Mouse (Mus musculus) embryonic facial prominence, embryonic 11.5 days (tissue): ENCODE measurements around the gene Peg10. TPM values are rescaled to one million over a fixed set of nuclear protein-coding genes. Genes with fewer than 3 reads are reported as not detected.

Experiments
- ATAC-seq: fragments of 200-750 bp; cut with Nextera tagmentation; replicated peaks from 2 replicates; pipeline ENCODE4 v1.8.0; 2017; ENCODE audit warnings: low read depth; ENCODE audit not compliant: insufficient number of reproducible peaks, low FRiP score, low TSS enrichment
- DNase-seq: peaks from one replicate; pipeline ENCODE4 v3.0.0-alpha.2; 2015; ENCODE audit warnings: low spot score
- H3K27ac ChIP-seq: fragments of 300-500 bp; sonication (generic); replicated peaks from 2 replicates; pipeline ENCODE4 v1.5.1; 2014; ENCODE audit warnings: mild to moderate bottlenecking, low read depth, low read length, control low read depth
- H3K27me3 ChIP-seq: fragments of 300-500 bp; sonication (generic); 2 replicates; pipeline ENCODE4 v1.6.1; 2014; ENCODE audit warnings: mild to moderate bottlenecking, low read length, moderate library complexity, mixed read lengths; ENCODE audit not compliant: control insufficient read depth, insufficient read depth
- H3K36me3 ChIP-seq: fragments of 300-500 bp; sonication (generic); replicated peaks from 2 replicates; pipeline ENCODE4 v1.6.1; 2014; ENCODE audit warnings: low read depth, mild to moderate bottlenecking, low read length, moderate library complexity, mixed read lengths; ENCODE audit not compliant: control insufficient read depth, insufficient read depth
- H3K4me1 ChIP-seq: fragments of 300-500 bp; sonication (generic); 2 replicates; pipeline ENCODE4 v1.6.1; 2014; ENCODE audit warnings: low read length, mixed read lengths; ENCODE audit not compliant: control insufficient read depth, insufficient read depth
- H3K4me2 ChIP-seq: fragments of 300-500 bp; sonication (generic); 2 replicates; pipeline ENCODE4 v1.6.1; 2014; ENCODE audit warnings: low read depth, mild to moderate bottlenecking, control low read depth, low read length, moderate library complexity
- H3K4me3 ChIP-seq: fragments of 300-500 bp; sonication (generic); 2 replicates; pipeline ENCODE4 v1.5.1; 2014; ENCODE audit warnings: low read depth, low read length, control low read depth
- H3K9ac ChIP-seq: fragments of 300-500 bp; sonication (generic); replicated peaks from 2 replicates; pipeline ENCODE4 v1.6.1; 2014; ENCODE audit warnings: mild to moderate bottlenecking, control low read depth, low read length
- H3K9me3 ChIP-seq: fragments of 300-500 bp; sonication (generic); replicated peaks from 2 replicates; pipeline ENCODE4 v1.6.1; 2016; ENCODE audit warnings: mild to moderate bottlenecking, low read length, inconsistent platforms, mixed read lengths; ENCODE audit not compliant: control insufficient read depth
- WGBS: fragments of 180-500 bp; shearing (Covaris S2); extraction: QIAGEN DNeasy Blood & Tissue Kit; methylation state at CpG from one replicate; pipeline ENCODE4 v1.1.7; 2014; 5-methylcytosine and 5-hydroxymethylcytosine counted together
- polyA plus RNA-seq: library from polyadenylated mRNA; unstranded; fragments of >200 nt; fragmentation: Nextera tagmentation; extraction: Ambion mirVana; gene quantifications from 2 replicates; pipeline ENCODE4 v1.2.1, GENCODE M21; 2014

The Peg10 gene
- polyA plus RNA-seq, 1 experiment from 2014 or later, result 25.3 TPM

GRCm38 (mm10) chr6:4739522-4740355 is 7.4 kb upstream of the Peg10 start:
- Histone ChIP-seq H3K4me2 (no peak overlapping the region), H3K27me3 (no peaks in the 10 kb centered on the region), H3K36me3 (no peaks in the 10 kb centered on the region), H3K9me3 (no peaks in the 10 kb centered on the region), H3K9ac (no peak overlapping the region), H3K27ac (no peak overlapping the region), H3K4me1 (no peaks in the 10 kb centered on the region), H3K4me3 (no peak overlapping the region)
- ATAC-seq, result no peak
- DNase-seq, result peak; percentile 45
- 13% methylated on average over 13 of the region's 13 CpGs for WGBS

- DNase-seq, result peak; percentile 33
- Histone ChIP-seq H3K27ac (no peak overlapping the region), H3K4me1 (no peaks in the 10 kb centered on the region), H3K9me3 (no peaks in the 10 kb centered on the region), H3K4me3 (no peak overlapping the region), H3K27me3 (no peaks in the 10 kb centered on the region), H3K9ac (no peak overlapping the region), H3K36me3 (no peaks in the 10 kb centered on the region), H3K4me2 (no peak overlapping the region)
- WGBS, result 23% methylated on average over 6 of the region's 6 CpGs
- ATAC-seq, result no peak
Measured at GRCm38 (mm10) chr6:4740511-4740910, 6.6 kb upstream of the Peg10 start.

GRCm38 (mm10) chr6:4746036-4746695 is 940 bp upstream of the Peg10 start:
- Histone ChIP-seq H3K27me3 (no peaks in the 10 kb centered on the region), H3K27ac (peak overlapping the region; percentile 80), H3K4me1 (no peaks in the 10 kb centered on the region), H3K4me3 (peak overlapping the region; percentile 49), H3K36me3 (no peaks in the 10 kb centered on the region), H3K9ac (peak overlapping the region; percentile 79), H3K9me3 (peaks cover 6% of the 10 kb centered on the region), H3K4me2 (peak overlapping the region; percentile 52)
- no peak for ATAC-seq
- 47% methylated on average over 22 of the region's 22 CpGs for WGBS
- DNase-seq, result peak; percentile 81

GRCm38 (mm10) chr6:4747677-4748505 is 785 bp downstream of the Peg10 start:
- Histone ChIP-seq H3K27ac (peak overlapping the region; percentile 52; the same call in 1 of the 2 replicates), H3K9ac (peak overlapping the region; percentile 57), H3K36me3 (no peaks in the 10 kb centered on the region), H3K4me3 (peak overlapping the region; percentile 49), H3K4me2 (peak overlapping the region; percentile 44), H3K4me1 (no peaks in the 10 kb centered on the region), H3K27me3 (no peaks in the 10 kb centered on the region), H3K9me3 (peaks cover 6% of the 10 kb centered on the region)
- no peak for ATAC-seq
- peak; percentile 72 for DNase-seq
- 50% methylated on average over 71 of the region's 71 CpGs for WGBS

- Histone ChIP-seq H3K4me2 (peak overlapping the region; percentile 44), H3K27me3 (no peaks in the 10 kb centered on the region), H3K9ac (peak overlapping the region; percentile 57), H3K36me3 (no peaks in the 10 kb centered on the region), H3K9me3 (peaks cover 6% of the 10 kb centered on the region), H3K4me3 (peak overlapping the region; percentile 49), H3K4me1 (no peaks in the 10 kb centered on the region), H3K27ac (peak overlapping the region; percentile 52; the same call in 1 of the 2 replicates)
- ATAC-seq (peak; percentile 20; the same call in 1 of the 2 replicates), DNase-seq (peak; percentile 42)
- WGBS, result 45% methylated on average over 15 of the region's 15 CpGs
Measured at GRCm38 (mm10) chr6:4748506-4748961, 1.4 kb downstream of the Peg10 start.

- no peaks in the 10 kb centered on the region for H3K4me1 ChIP-seq
- peaks cover 6% of the 10 kb centered on the region for H3K9me3 ChIP-seq
- H3K36me3 ChIP-seq, result no peaks in the 10 kb centered on the region
- DNase-seq, result peak; percentile 92
- H3K4me3 ChIP-seq, result peak overlapping the region; percentile 49
- WGBS, result 52% methylated on average over 17 of the region's 22 CpGs
- H3K4me2 ChIP-seq, result peak overlapping the region; percentile 44; the same call in 1 of the 2 replicates
- no peak overlapping the region for H3K9ac ChIP-seq
- ATAC-seq, result peak; percentile 88
- no peaks in the 10 kb centered on the region for H3K27me3 ChIP-seq
- no peak overlapping the region for H3K27ac ChIP-seq
Measured at GRCm38 (mm10) chr6:4749091-4749490, 2.0 kb downstream of the Peg10 start.

- Histone ChIP-seq H3K27ac (no peak overlapping the region), H3K9me3 (peaks cover 11% of the 10 kb centered on the region), H3K36me3 (peaks cover 4% of the 10 kb centered on the region), H3K27me3 (no peaks in the 10 kb centered on the region), H3K4me1 (no peaks in the 10 kb centered on the region), H3K4me2 (no peak overlapping the region), H3K9ac (no peak overlapping the region), H3K4me3 (no peak overlapping the region)
- ATAC-seq, result no peak
- DNase-seq, result no peak
- 69% methylated on average over 4 of the region's 4 CpGs for WGBS
Measured at GRCm38 (mm10) chr6:4751355-4751754, 4.2 kb downstream of the Peg10 start.
